Mouse (Mus musculus) heart, postnatal 14 days (tissue): ENCODE results near the gene Nucks1. TPM values are rescaled to one million over a fixed set of nuclear protein-coding genes. Genes with fewer than 3 reads are reported as not detected.

Source experiments
- DNase-seq, 2 experiments: peaks; one replicate each; pipeline ENCODE4 v3.0.0; 2021 to 2022
- intact Hi-C: fragments of 180-260 bp; cut with DNase I; formaldehyde crosslinking; loops from one replicate; pipeline ENCODE4 v1.15.1; 2025
- total RNA-seq, 2 experiments: library from RNA; stranded (reverse); gene quantifications; 2 replicates each; pipeline ENCODE4 v1.2.3; 2021

Gene Nucks1
- total RNA-seq, 2 experiments from 2014 or later: 60.8 to 63.9 TPM

- intact Hi-C loops: no loop called here
- peak; percentile 60 to 67 for DNase-seq
Measured at GRCm38 (mm10) chr1:131962606-131963084, 52.3 kb downstream of the Nucks1 start, which contains the start of gene Slc45a3. Gene Slc45a3 (plus strand): TSS chr1:131962967.

DNA sequence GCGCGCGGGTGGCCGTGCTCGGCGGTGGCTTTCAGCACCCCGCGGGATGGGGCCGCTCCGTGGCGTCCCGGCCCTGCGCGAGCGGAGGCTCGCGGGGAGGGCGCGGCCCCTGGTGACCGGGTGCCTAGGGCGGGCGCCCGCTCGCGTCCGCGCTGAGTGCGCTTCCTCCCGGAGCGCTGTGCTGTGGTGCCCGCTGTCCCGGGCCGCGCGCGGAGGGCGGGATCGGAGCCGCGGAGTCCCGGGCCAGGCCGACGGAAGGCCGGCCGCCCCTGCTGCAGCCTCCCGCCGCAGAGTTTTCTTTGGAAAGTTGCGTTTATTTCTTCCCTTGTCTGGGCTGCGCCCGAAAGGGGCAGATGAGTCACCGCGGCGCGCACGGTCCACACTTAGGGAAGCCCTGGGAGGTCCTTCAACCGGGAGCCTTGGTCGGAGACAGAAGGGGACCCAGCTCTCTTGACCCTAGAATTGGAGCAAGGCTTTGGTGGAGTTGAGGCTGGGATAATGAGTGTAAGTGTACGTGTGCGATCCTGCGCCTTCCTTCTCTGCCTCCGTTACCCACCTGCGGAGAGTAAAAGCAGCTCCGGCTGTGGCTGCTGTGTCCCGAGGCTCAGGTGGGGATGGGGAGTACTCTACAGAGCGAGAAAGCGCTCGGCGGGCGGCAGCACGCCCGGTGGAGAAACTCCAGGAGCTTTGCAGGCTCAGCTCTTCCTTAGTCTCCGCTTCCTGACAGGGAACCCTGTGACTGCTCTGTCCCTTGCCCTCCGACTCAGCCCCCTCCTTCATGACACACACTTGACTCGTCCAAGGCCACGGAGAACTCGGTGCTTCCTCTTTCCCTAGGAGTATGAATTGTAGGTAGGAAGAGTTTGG is 53.0 kb downstream of the Nucks1 start:
- peak; percentile 51 to 55 for DNase-seq
- intact Hi-C loops: no loop called here

DNA sequence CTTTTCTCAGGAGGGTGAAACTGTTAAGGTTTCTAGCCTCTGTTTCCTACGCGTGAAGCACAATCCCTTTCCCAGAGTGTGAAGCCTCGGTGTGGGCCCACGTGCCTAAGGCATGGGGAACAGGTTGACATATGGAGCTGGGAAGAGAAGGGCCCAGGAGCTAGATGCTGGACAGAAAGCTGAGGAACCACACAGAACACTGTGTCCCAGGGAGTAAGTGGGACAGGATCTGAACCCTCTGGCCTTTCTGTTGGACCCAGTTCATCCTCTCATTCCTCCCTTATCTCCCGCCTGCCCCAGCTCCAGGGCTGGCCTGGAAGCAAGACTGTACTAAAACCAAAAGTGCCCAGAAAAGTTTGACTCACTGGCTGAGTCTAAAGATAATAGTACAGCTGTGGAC is 53.8 kb downstream of the Nucks1 start:
- intact Hi-C loops: no loop called here
- peak; percentile 27 to 33 for DNase-seq

- DNase-seq: no peak
- intact Hi-C loops: no loop called here
Measured at GRCm38 (mm10) chr1:131964580-131964979, 54.2 kb downstream of the Nucks1 start.

GRCm38 (mm10) chr1:131965818-131966217 is 55.5 kb downstream of the Nucks1 start:
- DNase-seq: no peak
- intact Hi-C loops: no loop called here

- no peak for DNase-seq
- intact Hi-C loops: no loop called here
Measured at GRCm38 (mm10) chr1:131967336-131967735, 57.0 kb downstream of the Nucks1 start.

- no peak for DNase-seq
- intact Hi-C loops: no loop called here
Measured at GRCm38 (mm10) chr1:131968556-131968955, 58.2 kb downstream of the Nucks1 start.

DNA sequence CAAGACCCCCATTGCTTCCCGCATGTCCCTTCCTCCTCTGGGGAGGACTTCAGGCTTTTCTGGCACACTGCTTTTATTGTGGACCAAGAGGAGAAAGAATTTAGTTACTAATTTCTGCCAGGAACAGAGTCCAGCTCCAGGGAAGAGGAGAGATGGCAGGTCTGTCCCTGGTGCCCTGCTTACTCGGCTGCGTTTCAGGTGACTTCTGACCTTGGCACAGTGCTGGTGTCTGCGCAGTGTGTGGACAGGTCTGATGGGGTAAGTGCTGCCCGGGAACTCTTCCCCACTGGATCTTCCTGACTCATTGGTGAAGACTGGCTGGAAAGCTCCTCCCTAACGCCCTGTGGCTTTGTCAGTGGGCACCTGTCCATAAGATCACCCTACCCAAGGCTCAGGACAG is 58.6 kb downstream of the Nucks1 start:
- no peak for DNase-seq
- intact Hi-C loops: no loop called here

GRCm38 (mm10) chr1:131969825-131970224 is 59.5 kb downstream of the Nucks1 start:
- intact Hi-C loops: no loop called here
- DNase-seq: no peak

GRCm38 (mm10) chr1:131970322-131970660 is 60.0 kb downstream of the Nucks1 start:
- intact Hi-C loops: no loop called here

GRCm38 (mm10) chr1:131970661-131971520 is 60.6 kb downstream of the Nucks1 start:
- DNase-seq: no peak
- intact Hi-C loops: no loop called here

More at GRCm38 (mm10) chr1:131970322-131970660, 60.0 kb downstream of the Nucks1 start:
- no peak for DNase-seq

DNA sequence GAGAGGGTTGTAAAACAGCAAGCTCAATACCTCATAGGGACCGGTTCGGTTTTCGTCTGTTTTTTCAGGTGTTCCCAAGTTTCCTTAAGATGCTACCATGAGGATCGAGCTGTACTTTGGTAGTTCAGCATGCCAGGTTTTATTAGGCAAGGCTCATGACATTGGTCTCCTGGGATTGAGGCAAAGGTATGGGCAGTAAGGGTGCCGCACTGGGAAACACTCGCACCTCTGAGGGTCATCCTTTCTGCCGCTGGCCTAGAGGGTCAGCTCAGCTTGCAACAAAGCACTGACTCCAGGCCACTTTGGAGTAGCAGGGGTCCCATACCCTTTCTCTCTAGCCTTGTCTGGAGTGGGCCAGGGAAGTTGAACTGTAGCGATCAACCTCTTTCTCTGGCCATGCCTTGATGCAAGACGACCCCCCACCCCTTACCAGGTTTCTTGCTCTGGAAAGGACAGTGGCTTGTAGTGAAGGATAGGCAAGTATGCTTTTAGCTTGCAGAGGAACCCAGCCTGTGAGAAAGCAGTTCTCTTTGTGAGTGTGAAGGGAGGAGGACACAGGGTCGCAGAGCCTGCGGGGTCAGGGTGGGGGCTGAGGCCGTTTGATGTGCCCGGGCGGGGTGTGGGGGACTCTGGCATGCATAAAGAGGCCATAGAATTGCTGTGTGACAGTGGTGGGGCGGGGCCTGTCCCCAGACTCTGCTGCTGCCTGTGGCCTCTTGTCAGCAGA is 61.6 kb downstream of the Nucks1 start:
- no peak for DNase-seq
- intact Hi-C loops: no loop called here

- intact Hi-C loops: no loop called here
- no peak for DNase-seq
Measured at GRCm38 (mm10) chr1:131972498-131973334, 62.4 kb downstream of the Nucks1 start.

- intact Hi-C loops: no loop called here
Measured at GRCm38 (mm10) chr1:131973991-131974390, 63.7 kb downstream of the Nucks1 start.

GRCm38 (mm10) chr1:131976886-131977285 is 66.6 kb downstream of the Nucks1 start:
- intact Hi-C loops: no loop called here
- DNase-seq: no peak

More at GRCm38 (mm10) chr1:131973991-131974390, 63.7 kb downstream of the Nucks1 start:
- no peak for DNase-seq

GRCm38 (mm10) chr1:131980471-131980870 is 70.1 kb downstream of the Nucks1 start:
- no peak for DNase-seq
- intact Hi-C loops: loop anchor here (2.0 to 5.0 kb wide), 2 partner anchors 67 to 70 kb away; partner anchors contain the start of gene Nucks1

DNA sequence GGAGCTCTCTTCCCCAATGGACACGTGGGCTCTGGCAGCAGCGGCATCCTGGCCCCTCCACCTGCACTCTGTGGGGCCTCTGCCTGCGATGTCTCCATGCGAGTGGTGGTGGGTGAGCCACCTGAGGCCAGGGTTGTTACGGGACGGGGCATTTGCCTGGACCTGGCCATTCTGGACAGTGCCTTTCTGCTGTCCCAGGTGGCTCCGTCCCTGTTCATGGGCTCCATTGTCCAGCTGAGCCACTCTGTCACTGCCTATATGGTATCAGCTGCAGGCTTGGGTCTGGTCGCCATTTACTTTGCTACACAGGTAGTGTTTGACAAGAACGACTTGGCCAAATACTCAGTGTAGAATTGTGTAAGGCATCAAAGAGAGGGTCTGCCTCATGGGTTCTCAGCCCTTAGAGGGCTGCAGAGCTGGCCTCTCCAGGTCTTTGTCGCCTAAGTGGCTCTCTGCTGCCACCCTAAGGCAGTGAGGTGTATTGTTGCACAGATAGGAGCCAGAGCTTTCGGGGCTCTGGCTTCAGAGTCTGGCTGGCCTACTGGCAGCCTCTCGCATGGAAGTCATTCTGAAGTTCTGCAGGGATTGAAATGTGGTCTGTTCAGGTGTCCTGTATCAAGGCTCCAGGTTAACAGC is 71.2 kb downstream of the Nucks1 start:
- DNase-seq: peak; percentile 82 to 90
- intact Hi-C loops: loop anchor here (1.0 to 5.0 kb wide), 3 partner anchors 44 to 71 kb away; partner anchors contain the start of gene Nucks1

DNA sequence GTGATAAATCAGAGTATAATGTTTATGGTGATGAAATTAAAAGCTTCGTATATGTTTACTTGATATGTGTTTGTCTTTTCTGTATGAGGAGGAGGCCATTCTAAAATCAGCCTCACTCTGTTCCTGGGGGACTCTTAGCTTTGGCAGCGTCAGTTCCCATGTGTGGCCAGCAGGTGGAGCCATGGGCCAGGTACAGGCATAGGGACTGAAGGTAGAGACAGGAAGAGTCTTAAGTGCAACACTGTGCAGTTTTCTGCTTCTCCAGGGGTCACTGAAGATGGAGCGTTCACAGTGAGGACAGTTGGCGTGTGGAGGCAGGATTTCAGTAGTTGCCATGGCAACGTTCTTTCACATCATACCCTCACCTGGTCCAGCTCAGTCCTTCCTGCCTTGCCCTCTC is 72.6 kb downstream of the Nucks1 start:
- intact Hi-C loops: loop anchor here (5.0 kb wide), 1 partner anchor 64 kb away; no protein-coding TSS in a partner anchor
- peak; percentile 79 to 87 for DNase-seq

- no peak for DNase-seq
- intact Hi-C loops: loop anchor here (5.0 kb wide), 1 partner anchor 63 kb away; no protein-coding TSS in a partner anchor
Measured at GRCm38 (mm10) chr1:131983806-131984205, 73.5 kb downstream of the Nucks1 start.
